Mouse (Mus musculus) forebrain, postnatal 0 days (tissue): ENCODE data around the gene Ptpro. TPM values are rescaled to one million over a fixed set of nuclear protein-coding genes. Genes with fewer than 3 reads are reported as not detected.

Source experiments
- ATAC-seq: fragments of 200-750 bp; cut with Nextera tagmentation; 2 replicates; pipeline ENCODE4 v1.8.0; 2017; ENCODE audit warnings: mild to moderate bottlenecking, moderate library complexity
- DNase-seq: peaks from one replicate; pipeline ENCODE4 v3.0.0-alpha.2; 2015
- H3K27ac ChIP-seq: fragments of 300-500 bp; sonication (generic); 2 replicates; pipeline ENCODE4 v1.5.1; 2014; ENCODE audit warnings: low read depth, mild to moderate bottlenecking, antibody characterized with exemption, low read length, moderate library complexity, mixed read lengths
- H3K27me3 ChIP-seq: fragments of 300-500 bp; sonication (generic); 2 replicates; pipeline ENCODE4 v1.6.1; 2014; ENCODE audit warnings: mild to moderate bottlenecking, low read length, mixed read lengths; ENCODE audit not compliant: insufficient read depth
- H3K36me3 ChIP-seq: fragments of 300-500 bp; sonication (generic); 2 replicates; pipeline ENCODE4 v1.6.1; 2014; ENCODE audit warnings: mild to moderate bottlenecking, moderate library complexity; ENCODE audit not compliant: insufficient read depth
- H3K4me1 ChIP-seq: fragments of 300-500 bp; sonication (generic); 2 replicates; pipeline ENCODE4 v1.6.1; 2014; ENCODE audit warnings: antibody characterized with exemption; ENCODE audit not compliant: insufficient read depth
- H3K4me2 ChIP-seq: fragments of 300-500 bp; sonication (generic); 2 replicates; pipeline ENCODE4 v1.6.1; 2014; ENCODE audit warnings: low read depth, mild to moderate bottlenecking, moderate library complexity
- H3K4me3 ChIP-seq: fragments of 300-500 bp; sonication (generic); 2 replicates; pipeline ENCODE4 v1.5.1; 2014; ENCODE audit warnings: low read depth, low read length, mixed read lengths
- H3K9ac ChIP-seq: fragments of 300-500 bp; sonication (generic); 2 replicates; pipeline ENCODE4 v1.6.1; 2014; ENCODE audit warnings: mild to moderate bottlenecking
- H3K9me3 ChIP-seq: fragments of 300-500 bp; sonication (generic); 2 replicates; pipeline ENCODE4 v1.6.1; 2016; ENCODE audit warnings: low read length
- CTCF ChIP-seq: sonication (generic); IDR thresholded peaks from 2 replicates; pipeline ENCODE4 v1.5.1; 2016; ENCODE audit warnings: antibody characterized with exemption, control low read depth, low read depth
- WGBS: fragments of 180-500 bp; shearing (Covaris S2); extraction: QIAGEN DNeasy Blood & Tissue Kit; methylation state at CpG from one replicate; pipeline ENCODE4 v1.1.7; 2014; 5-methylcytosine and 5-hydroxymethylcytosine counted together
- polyA plus RNA-seq: library from polyadenylated mRNA; unstranded; fragments of >200 nt; fragmentation: Nextera tagmentation; extraction: Ambion mirVana; gene quantifications from 2 replicates; pipeline ENCODE4 v1.2.1, GENCODE M21; 2015
- total RNA-seq: library from RNA; depleted of rRNA; stranded (reverse); fragments of >200 nt; gene quantifications from 2 replicates; pipeline ENCODE4 v1.2.3, GENCODE M21; 2014; rRNA removed

Ptpro gene
- total and polyA plus RNA-seq, 2 experiments from 2014 or later = 45.2 to 132 TPM

- peaks cover 8% of the 10 kb centered on the region; the same call in 1 of the 2 replicates for H3K36me3 ChIP-seq
- H3K9me3 ChIP-seq = no peaks in the 10 kb centered on the region
- no peak overlapping the region for H3K9ac ChIP-seq
- no peak overlapping the region for H3K4me3 ChIP-seq
- H3K27ac ChIP-seq = no peak overlapping the region
- TF ChIP-seq CTCF = no peak
- no peaks in the 10 kb centered on the region for H3K4me1 ChIP-seq
- no peak for DNase-seq
- no peak for ATAC-seq
- no peaks in the 10 kb centered on the region for H3K27me3 ChIP-seq
- H3K4me2 ChIP-seq = no peak overlapping the region
- 79% methylated on average over 5 of the region's 5 CpGs for WGBS
These were observed 260.6 kb downstream of the Ptpro start for GRCm38 (mm10) chr6:137512753-137513152.

Other genes with a start within 250 kb of the Ptpro start
- gene Rerg, start 81.8 kb upstream of the Ptpro start, total RNA-seq = 2.6 and 2.8 TPM in 2 replicates
- gene Rerg, start 81.8 kb upstream of the Ptpro start, polyA plus RNA-seq = 8.7 and 12.9 TPM in 2 replicates